Mouse (Mus musculus) small intestine, adult 10 weeks (tissue): ENCODE measurements around the gene Ap1s1. TPM values are rescaled to one million over a fixed set of nuclear protein-coding genes. Genes with fewer than 3 reads are reported as not detected.

Source experiments
- polyA plus RNA-seq: library from polyadenylated mRNA; stranded (reverse); fragments of 350-450 nt; fragmentation: Illumina TruSeq; extraction: RNeasy Lipid Tissue Mini Kit (QIAGEN cat#74804); gene quantifications from one replicate; pipeline ENCODE4 v1.2.3, GENCODE M21; 2014; ENCODE audit warnings: low replicate concordance

Ap1s1 gene
- 10.1 TPM for polyA plus RNA-seq

GRCm38 (mm10) chr5:137045402-137046323, at the start of gene Ap1s1:
Gene Ap1s1, minus strand, starts transcription at chr5:137046135.

GRCm38 (mm10) chr5:137072079-137072960, 26.4 kb upstream of the Ap1s1 start, which contains the start of gene Serpine1:
Gene Serpine1, minus strand, starts transcription at chr5:137072268.

GRCm38 (mm10) chr5:137026092-137026491, 19.8 kb downstream of the Ap1s1 start, which contains the start of gene Vgf:
Gene Vgf, plus strand, starts transcription at chr5:137026392.

GRCm38 (mm10) chr5:136987934-136988271, 58.0 kb downstream of the Ap1s1 start, which contains the start of gene Znhit1:
Gene Znhit1, minus strand, starts transcription at chr5:136988021.

GRCm38 (mm10) chr5:136986695-136987137, 59.2 kb downstream of the Ap1s1 start, which contains the start of gene Plod3:
Gene Plod3, plus strand, starts transcription at chr5:136987019.

Other genes starting within 250 kb of the Ap1s1 start
- not detected for gene Col26a1, start 162.9 kb downstream of the Ap1s1 start, polyA plus RNA-seq
- 3.0 TPM for gene Ift22, start 138.0 kb downstream of the Ap1s1 start, polyA plus RNA-seq
- gene Fis1, start 92.9 kb downstream of the Ap1s1 start, polyA plus RNA-seq: 3.2 TPM
- gene Cldn15, start 79.5 kb downstream of the Ap1s1 start, polyA plus RNA-seq: 94.9 TPM
- gene Plod3, start 59.1 kb downstream of the Ap1s1 start, polyA plus RNA-seq: 0.45 TPM
- gene Znhit1, start 58.1 kb downstream of the Ap1s1 start, polyA plus RNA-seq: 1.9 TPM
- gene Vgf, start 19.7 kb downstream of the Ap1s1 start, polyA plus RNA-seq: not detected
- gene Serpine1, start 26.1 kb upstream of the Ap1s1 start, polyA plus RNA-seq: 1.2 TPM
- gene Trim56, start 70.1 kb upstream of the Ap1s1 start, polyA plus RNA-seq: 26.4 TPM
- 739 TPM for gene Muc3, start 103.2 kb upstream of the Ap1s1 start, polyA plus RNA-seq
- 5.4 TPM for gene Muc3a, start 166.3 kb upstream of the Ap1s1 start, polyA plus RNA-seq
- not detected for gene Ache, start 241.4 kb upstream of the Ap1s1 start, polyA plus RNA-seq
- gene Ufsp1, start 248.5 kb upstream of the Ap1s1 start, polyA plus RNA-seq: 1.9 TPM